Mouse (Mus musculus): ENCODE results near the gene Orm3. TPM values are rescaled to one million over a fixed set of nuclear protein-coding genes. Genes with fewer than 3 reads are reported as not detected.
"Not testable (repeated sequence)": the region's sequence is repeated elsewhere in the genome, so short reads cannot be mapped to it uniquely, and the experiment has no call there.

Gene Orm3
- total RNA-seq (2018; cell fraction: chromatin; rRNA removed): 1 to 10 TPM in 3 of 26 experiments, not detected in 23; 1.4 to 2.0 (median 1.5) TPM
- under 1 TPM in 1 of 26 experiments, not detected in 25; 0.10 TPM for total RNA-seq (2018; cell fraction: cytosol; rRNA removed)
- total RNA-seq (2018; cell fraction: nucleus; rRNA removed): 1 to 10 TPM in 3 of 26 experiments, under 1 TPM in 1, not detected in 22; 0.81 to 2.7 (median 1.6) TPM
- not detected in 3 replicates for polyA plus RNA-seq (2018)

DNA sequence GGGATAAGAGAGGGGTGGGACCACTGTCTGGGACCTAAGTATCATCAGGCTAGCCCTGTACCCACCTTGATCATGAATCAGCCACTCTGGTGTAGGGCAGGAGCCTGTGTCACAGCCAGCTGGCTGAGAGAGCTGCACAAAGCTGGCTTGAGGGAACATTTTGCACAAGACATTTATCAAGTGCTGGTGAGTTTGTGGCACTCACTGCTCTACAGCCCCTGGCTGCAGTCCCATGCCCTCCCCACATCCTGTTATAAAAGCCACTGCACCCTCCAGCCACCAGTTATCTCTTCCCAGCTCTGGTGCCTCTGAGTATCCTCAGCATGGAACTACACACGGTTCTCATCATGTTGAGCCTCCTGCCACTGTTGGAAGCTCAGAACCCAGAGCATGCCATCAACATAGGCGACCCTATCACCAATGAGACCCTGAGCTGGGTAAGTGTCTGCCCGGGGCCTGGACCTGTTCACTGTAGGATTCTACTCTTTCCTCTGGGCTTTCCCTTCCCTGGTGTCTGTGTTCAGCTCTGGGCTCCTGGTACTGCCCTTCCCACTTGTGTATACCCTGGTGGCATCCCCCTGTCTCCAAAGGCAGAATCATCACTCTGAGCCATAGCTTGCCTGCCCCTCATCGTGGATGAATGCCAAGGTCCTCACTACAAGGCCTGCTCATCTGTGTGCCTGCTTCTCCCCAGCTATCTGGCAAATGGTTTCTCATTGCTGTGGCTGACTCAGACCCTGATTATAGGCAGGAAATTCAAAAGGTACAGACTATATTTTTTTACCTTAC, at the start of gene Orm3:
Gene Orm3, plus strand, starts transcription at position 286 of the 789 bp plus-strand sequence.
- no peak within 1 kb of the TSS for H3K27ac ChIP-seq
- H3K79me2 ChIP-seq (ENCODE audit: inconsistent target): no peaks in the 10 kb centered on the region
- 52% methylated on average over 4 of the region's 4 CpGs for WGBS (ENCODE audit: missing documents)
- no peaks in the 10 kb centered on the region for H3K36me3 ChIP-seq (ENCODE audit: inconsistent target)
- H3K4me3 ChIP-seq (ENCODE audit: inconsistent target): no peak within 1 kb of the TSS

DNA sequence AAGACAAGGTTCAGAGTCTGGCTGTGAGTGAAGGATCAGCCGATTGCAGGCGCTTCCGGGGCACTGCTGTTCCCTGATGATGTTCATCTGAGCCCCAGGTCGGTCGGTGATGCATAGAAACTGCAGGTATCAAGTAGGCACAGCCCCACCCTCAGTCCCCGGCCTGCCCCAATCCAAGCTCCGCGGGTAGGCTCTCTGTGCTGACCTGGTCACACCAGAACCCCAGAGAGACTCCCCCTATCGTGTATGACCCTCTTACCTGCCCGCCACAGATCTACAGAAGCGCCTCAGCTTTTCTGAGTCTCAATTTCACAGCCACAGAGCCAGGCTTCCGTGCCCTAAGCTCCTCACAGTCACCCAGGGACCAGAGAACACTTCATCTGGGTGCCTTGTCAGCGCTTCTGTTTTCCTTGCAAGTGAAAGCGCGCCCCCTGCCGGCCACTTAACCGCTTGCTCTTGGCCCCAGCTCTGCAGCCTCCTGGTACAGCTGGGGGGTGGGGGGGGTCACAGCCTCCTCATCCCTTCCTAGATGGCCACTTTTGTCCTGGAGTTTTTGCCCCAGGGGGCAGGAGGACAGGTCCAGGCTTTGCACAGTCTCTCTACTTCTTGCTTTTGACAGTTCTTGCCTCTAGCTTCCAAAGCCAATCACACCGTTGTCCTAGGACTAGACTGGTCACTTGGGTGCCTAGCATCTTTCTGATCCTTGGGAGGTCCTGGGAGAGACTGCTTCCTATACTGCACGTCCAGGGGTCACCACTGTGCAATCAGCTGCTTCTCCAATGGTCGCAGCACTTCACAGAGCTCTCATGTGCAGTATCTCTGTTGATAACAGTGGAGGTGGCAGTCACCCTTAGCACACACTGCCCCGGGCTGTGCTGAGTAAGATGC, 48.5 kb upstream of the Orm3 start:
- Histone ChIP-seq H3K4me3 (ENCODE audit: inconsistent target) (no peak overlapping the region), H3K36me3 (ENCODE audit: inconsistent target) (no peaks in the 10 kb centered on the region), H3K79me2 (ENCODE audit: inconsistent target) (no peaks in the 10 kb centered on the region), H3K27ac (no peak overlapping the region)
- WGBS (ENCODE audit: missing documents): 33% methylated on average over 21 of the region's 21 CpGs

DNA sequence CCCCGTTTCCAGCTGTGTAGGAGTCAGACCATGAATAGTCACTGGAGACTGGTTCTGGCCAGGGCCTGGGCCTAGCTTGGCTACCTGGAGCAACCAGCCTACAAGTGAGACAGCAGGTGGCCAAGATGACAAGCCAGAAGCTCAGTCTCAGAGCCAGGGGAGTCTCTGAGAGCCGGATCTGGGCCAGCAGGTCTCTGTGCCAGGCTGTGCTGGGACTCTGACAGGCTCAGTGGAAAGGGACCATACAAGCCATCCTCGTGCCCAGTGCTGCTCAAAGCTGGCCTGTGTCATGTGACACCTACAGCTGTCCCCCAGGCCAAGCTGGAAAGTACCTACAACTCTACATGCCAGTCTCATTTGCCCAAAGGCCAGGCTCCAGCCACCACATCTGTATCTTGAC, 47.6 kb upstream of the Orm3 start:
- H3K79me2 ChIP-seq (ENCODE audit: inconsistent target): no peaks in the 10 kb centered on the region
- no peak overlapping the region for H3K27ac ChIP-seq
- 90% methylated on average over 3 of the region's 3 CpGs for WGBS (ENCODE audit: missing documents)
- H3K36me3 ChIP-seq (ENCODE audit: inconsistent target): no peaks in the 10 kb centered on the region
- H3K4me3 ChIP-seq (ENCODE audit: inconsistent target): no peak overlapping the region

DNA sequence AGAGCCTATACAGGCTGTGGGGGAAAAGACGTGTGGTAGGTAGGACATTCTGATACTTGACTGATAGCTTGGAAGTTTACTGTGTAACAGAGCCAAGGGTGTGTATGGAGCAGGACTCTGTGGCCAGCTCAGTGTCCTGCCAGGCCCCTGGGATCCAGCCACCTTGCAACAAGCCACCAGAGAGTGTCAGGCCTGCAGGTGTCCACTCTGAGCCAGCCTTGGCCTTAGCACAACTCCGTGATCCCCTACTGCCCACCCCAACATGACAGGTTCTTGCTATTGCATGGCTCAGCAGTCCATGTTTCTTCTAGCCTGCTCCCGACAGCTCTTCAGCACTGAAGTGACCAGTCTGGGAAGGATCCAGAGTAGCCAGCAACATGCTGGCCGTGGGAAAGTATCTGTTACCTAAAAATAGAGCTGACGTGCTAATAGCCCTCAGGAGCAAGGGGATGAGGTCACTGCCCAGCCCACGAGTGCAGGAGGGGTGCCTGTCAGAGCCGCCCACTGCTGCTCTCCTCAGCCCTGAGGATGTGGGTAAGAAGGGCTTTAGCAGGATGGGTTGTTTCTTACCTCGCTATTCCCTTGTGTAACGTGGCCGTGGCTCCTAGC, 45.6 kb upstream of the Orm3 start:
- no peak overlapping the region for H3K27ac ChIP-seq
- WGBS (ENCODE audit: missing documents): 79% methylated on average over 10 of the region's 10 CpGs
- H3K36me3 ChIP-seq (ENCODE audit: inconsistent target): no peaks in the 10 kb centered on the region
- no peaks in the 10 kb centered on the region for H3K79me2 ChIP-seq (ENCODE audit: inconsistent target)
- H3K4me3 ChIP-seq (ENCODE audit: inconsistent target): no peak overlapping the region

DNA sequence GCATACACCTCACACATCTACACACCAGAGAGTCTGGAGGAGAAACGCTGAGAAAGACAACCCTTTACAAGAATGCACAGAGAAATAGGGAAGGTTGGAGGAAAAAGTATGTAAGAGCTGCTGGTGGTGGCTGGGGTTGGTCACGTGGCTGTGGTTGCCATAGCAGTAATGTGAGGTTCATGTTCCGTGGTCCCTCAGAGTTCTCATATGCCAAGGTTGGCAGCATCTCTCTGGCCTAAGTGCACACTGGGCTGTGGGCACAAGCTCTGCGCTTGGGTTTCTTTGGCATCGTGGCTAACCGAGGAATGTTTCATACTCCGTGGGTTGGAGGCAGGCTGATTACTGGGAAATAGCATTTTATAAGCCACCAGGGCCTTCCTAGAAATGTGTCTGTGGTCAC, 44.5 kb upstream of the Orm3 start:
- WGBS (ENCODE audit: missing documents): 78% methylated on average over 7 of the region's 7 CpGs
- no peaks in the 10 kb centered on the region for H3K79me2 ChIP-seq (ENCODE audit: inconsistent target)
- H3K4me3 ChIP-seq (ENCODE audit: inconsistent target): no peak overlapping the region

DNA sequence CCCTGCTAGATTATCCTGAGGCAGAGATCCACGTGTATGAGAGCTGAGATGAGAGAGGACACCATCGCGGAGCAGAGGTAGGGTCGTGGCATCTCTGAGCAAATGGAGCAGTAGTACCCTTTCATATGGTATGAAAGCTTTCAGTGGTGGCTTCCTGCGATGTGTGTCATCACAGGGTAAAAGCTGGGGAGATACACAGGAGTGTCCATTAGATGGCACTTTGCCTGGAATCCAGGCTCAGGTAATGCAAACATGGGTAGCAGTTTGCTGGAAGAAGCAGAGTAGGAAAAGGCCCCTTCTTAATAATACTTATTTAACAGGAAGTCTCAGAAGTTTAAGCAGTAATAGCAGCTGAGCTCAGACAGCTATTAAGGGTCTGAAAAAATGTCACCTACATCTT, 41.9 kb upstream of the Orm3 start:
- 87% methylated on average over 5 of the region's 5 CpGs for WGBS (ENCODE audit: missing documents)
- H3K36me3 ChIP-seq (ENCODE audit: inconsistent target): no peaks in the 10 kb centered on the region
- no peaks in the 10 kb centered on the region for H3K79me2 ChIP-seq (ENCODE audit: inconsistent target)
- no peak overlapping the region for H3K27ac ChIP-seq
- no peak overlapping the region for H3K4me3 ChIP-seq (ENCODE audit: inconsistent target)

More for the DNA sequence above, 44.5 kb upstream of the Orm3 start:
- Histone ChIP-seq H3K36me3 (ENCODE audit: inconsistent target) (no peaks in the 10 kb centered on the region), H3K27ac (no peak overlapping the region)

DNA sequence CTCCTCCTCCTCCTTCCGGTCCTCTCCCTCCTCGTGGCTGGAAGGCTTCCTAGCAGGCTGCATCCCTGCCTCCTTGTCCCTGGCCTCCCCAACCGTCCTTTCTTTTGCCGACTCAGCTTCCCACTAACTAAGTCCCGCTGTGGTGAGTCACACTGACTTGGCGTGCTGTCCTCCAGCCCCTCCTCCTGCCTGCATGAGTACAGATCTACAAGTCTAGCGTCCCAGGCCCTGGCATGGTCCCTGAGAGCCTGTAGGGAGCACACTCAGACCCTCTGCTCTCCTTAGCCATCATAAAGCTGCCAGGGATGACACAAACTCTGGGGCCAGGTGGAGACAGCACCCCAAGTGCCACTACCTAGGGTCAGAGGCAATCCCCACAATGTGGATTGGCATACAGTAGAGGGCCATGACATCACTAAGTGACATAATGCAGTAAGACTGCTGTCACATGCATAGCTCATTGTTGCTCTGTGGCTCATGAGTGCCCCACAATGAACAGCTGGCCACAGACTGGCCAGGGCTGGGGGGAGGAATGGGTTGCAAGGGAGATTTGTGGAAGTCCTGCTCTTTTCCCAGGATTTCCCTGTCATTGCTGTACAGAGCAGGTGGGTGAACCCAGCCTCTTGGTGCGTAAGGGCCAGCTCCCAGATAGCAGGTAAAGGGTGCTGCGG, 39.8 kb upstream of the Orm3 start:
- 44% methylated on average over 9 of the region's 9 CpGs for WGBS (ENCODE audit: missing documents)
- Histone ChIP-seq H3K79me2 (ENCODE audit: inconsistent target) (no peaks in the 10 kb centered on the region), H3K4me3 (ENCODE audit: inconsistent target) (no peak overlapping the region), H3K36me3 (ENCODE audit: inconsistent target) (no peaks in the 10 kb centered on the region), H3K27ac (no peak overlapping the region)

DNA sequence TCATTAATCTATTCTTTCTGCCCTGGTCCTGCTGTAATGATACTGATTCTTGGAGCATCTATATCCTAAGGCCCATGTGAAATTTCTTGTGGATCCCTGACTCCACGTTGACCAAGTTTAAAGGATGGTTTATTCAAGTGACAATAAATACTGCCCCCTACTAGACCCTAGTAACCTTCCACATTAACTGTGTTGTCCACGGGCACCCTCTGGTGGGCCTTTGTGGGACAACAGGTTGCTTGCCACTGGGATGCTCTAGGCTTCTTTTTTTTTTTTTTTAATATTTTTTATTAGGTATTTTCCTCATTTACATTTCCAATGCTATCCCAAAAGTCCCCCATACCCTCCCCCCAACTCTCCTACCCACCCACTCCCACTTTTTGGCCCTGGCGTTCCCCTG, 36.4 kb upstream of the Orm3 start:
- 0% methylated on average over 2 of the region's 3 CpGs for WGBS (ENCODE audit: missing documents)
- not testable (repeated sequence) for H3K36me3 ChIP-seq (ENCODE audit: inconsistent target); H3K4me3 ChIP-seq (ENCODE audit: inconsistent target); H3K27ac ChIP-seq; H3K79me2 ChIP-seq (ENCODE audit: inconsistent target)

DNA sequence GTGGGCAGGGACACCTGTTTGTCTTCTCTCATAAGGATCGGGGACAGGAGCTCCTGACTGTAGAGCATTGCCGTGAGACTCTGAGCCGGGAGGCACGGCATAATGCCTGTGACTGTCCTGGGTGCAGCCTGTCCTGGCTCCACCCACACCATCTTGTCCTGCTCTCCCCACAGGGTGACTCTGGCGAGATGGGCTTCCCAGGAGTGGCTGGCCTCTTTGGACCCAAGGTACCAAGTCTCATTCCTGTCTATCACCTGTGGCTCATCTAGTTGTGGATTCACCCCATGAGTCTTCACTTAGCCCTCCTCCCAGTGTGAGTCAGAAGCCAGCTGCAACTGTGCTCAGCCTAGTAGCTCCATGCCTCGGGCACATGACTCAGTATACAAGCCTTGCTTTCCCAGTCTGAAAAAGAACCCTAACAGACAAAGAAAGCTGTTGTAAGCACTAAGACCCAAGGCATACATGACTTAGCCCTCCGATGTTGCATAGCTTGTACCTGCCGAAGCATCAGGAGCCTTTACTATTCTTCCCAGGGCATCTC, 32.6 kb upstream of the Orm3 start:
- WGBS (ENCODE audit: missing documents): 93% methylated on average over 8 of the region's 8 CpGs
- Histone ChIP-seq H3K4me3 (ENCODE audit: inconsistent target) (no peak overlapping the region), H3K79me2 (ENCODE audit: inconsistent target) (no peaks in the 10 kb centered on the region)

DNA sequence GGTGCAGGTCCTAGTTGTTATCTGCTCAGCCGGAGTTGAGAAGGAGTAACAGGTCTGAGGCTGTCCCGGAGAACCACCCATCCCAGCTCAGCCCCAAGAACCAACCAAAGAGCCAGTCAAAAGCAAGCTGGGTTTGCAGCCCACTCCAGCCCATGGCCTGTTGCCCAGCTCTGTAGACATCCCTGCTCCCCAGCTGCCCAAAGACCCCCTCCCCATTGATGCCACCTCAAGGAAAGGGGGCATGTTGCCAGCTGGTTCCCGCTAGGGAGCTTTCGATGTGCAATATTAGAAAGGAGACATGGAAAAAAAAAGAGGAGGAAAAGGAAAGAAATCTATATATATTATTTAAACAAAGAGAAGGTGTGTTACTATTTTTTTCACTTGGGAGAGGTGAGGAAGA, 22.6 kb upstream of the Orm3 start:
- Histone ChIP-seq H3K36me3 (ENCODE audit: inconsistent target) (no peaks in the 10 kb centered on the region), H3K27ac (no peak overlapping the region), H3K79me2 (ENCODE audit: inconsistent target) (no peaks in the 10 kb centered on the region), H3K4me3 (ENCODE audit: inconsistent target) (no peak overlapping the region)
- WGBS (ENCODE audit: missing documents): 89% methylated on average over 3 of the region's 4 CpGs

More for the DNA sequence above, 32.6 kb upstream of the Orm3 start:
- Histone ChIP-seq H3K27ac (no peak overlapping the region), H3K36me3 (ENCODE audit: inconsistent target) (no peaks in the 10 kb centered on the region)

DNA sequence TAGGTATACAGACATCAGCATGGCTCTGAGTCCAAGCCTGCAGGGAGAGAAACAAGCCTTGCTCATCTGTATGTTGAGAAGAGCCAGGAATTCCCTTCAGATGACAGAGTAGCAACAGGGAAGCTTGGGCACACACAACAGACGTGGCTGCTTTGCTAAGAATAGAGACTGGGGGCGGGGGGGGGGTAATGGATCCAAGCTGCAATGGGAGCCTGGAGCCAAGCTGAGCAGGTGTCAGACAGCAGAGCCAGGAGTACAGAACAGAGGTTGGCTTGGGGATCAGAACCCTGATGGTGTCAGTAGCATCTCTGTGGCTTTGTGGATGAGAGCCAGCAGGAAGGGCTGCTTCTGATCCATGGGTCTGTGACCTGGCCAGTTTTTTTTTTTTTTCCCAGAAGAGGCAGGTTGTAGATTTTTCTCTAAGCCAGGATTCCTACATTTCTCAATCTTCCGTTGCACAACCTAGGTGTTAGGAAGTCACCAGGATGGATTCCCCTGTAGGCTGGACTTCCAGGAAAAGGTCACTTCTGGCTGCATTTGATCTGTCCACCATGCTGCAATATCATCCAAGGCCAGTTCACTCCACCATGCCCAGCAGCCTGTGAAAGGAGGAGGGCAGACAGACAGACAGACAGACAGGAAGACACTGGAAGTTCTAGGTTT, 17.4 kb upstream of the Orm3 start:
- Histone ChIP-seq H3K36me3 (ENCODE audit: inconsistent target) (no peaks in the 10 kb centered on the region), H3K4me3 (ENCODE audit: inconsistent target) (no peak overlapping the region), H3K27ac (no peak overlapping the region), H3K79me2 (ENCODE audit: inconsistent target) (no peaks in the 10 kb centered on the region)
- 74% methylated on average over 3 of the region's 3 CpGs for WGBS (ENCODE audit: missing documents)

DNA sequence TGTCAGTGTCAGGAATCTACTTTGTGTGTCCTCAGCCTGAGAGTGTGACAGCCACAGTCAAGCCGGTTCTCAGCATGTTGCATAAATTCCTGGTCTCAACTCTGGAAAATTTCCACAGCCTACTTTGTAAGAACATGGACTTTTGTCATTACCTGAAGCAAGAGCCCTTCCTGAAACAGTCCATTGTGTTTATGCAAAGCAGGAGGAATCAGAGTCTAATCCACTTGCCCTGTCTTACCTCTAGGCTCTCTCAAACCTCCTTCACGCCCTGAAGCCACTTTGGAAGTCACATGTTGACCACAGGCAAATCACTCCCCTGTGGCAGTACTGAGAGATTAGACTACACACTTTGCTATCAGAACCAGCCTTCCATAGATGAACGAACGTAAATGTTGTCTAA, 13.5 kb upstream of the Orm3 start:
- Histone ChIP-seq H3K4me3 (ENCODE audit: inconsistent target) (no peak overlapping the region), H3K27ac (no peak overlapping the region), H3K36me3 (ENCODE audit: inconsistent target) (no peaks in the 10 kb centered on the region), H3K79me2 (ENCODE audit: inconsistent target) (no peaks in the 10 kb centered on the region)
- WGBS (ENCODE audit: missing documents): 95% methylated on average over 4 of the region's 4 CpGs

DNA sequence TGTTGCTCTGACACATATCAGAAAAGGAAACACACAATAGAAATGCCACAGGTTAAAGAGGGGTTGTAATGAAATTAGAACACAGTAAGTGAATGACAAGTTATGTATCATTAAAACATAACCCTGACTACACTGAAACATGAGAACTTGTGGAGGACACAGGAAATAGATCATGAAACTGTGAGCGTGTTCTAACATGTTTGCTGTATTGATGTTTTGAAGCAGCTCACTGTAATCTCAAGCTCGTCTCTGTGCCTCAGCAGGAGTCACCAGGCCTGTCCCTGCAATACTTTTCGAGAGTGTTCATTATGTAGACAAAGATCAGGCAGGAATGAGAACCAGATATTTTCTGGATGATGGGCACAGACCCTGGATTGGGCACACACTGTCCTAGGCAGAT, 12.4 kb upstream of the Orm3 start:
- H3K36me3 ChIP-seq (ENCODE audit: inconsistent target): no peaks in the 10 kb centered on the region
- H3K4me3 ChIP-seq (ENCODE audit: inconsistent target): no peak overlapping the region
- no peaks in the 10 kb centered on the region for H3K79me2 ChIP-seq (ENCODE audit: inconsistent target)
- no peak overlapping the region for H3K27ac ChIP-seq
- 92% methylated on average over 3 of the region's 3 CpGs for WGBS (ENCODE audit: missing documents)
